Mouse (Mus musculus) CH12.LX (cell line): Measurements from ENCODE around the gene Ptov1. TPM values are rescaled to one million over a fixed set of nuclear protein-coding genes. Genes with fewer than 3 reads are reported as not detected.

ENCODE experiments used
- DNase-seq: peaks from one replicate; pipeline ENCODE4 v3.0.0-alpha.2; 2013; ENCODE audit errors: extremely low read depth
- H3K27ac ChIP-seq: 2 replicates; pipeline ENCODE4 v1.5.1; 2012; ENCODE audit warnings: low read depth, mild to moderate bottlenecking, control low read depth, moderate library complexity; ENCODE audit not compliant: insufficient read depth
- H3K27me3 ChIP-seq: replicated peaks from 2 replicates; pipeline ENCODE3; 2012; ENCODE audit warnings: inconsistent platforms
- H3K36me3 ChIP-seq, 2 experiments: replicated peaks in 1 of 2; 2 replicates each; pipeline versions ENCODE3 to v1.6.1; 2012; ENCODE audit warnings: inconsistent platforms in 1 of 2, low read length in 1 of 2, mild to moderate bottlenecking in 1 of 2, mixed read lengths in 1 of 2, moderate library complexity in 1 of 2; ENCODE audit not compliant: control insufficient read depth in 1 of 2, insufficient read depth in 1 of 2
- H3K4me1 ChIP-seq, 2 experiments: 2 replicates each; pipeline ENCODE4 v1.6.1; 2012; ENCODE audit warnings: inconsistent platforms in 1 of 2, moderate library complexity in 1 of 2; ENCODE audit not compliant: insufficient read depth in 2 of 2, control insufficient read depth in 1 of 2
- H3K4me2 ChIP-seq: 2 replicates; pipeline ENCODE4 v1.6.1; 2012; ENCODE audit warnings: low read depth, mild to moderate bottlenecking, control low read depth; ENCODE audit not compliant: poor library complexity, insufficient read depth, severe bottlenecking
- H3K4me3 ChIP-seq, 3 experiments: fragments of 150-350 bp in 1 of 3; sonication (generic) in 1 of 3; replicated peaks in 1 of 3; 2 replicates each; pipeline versions ENCODE3 to v1.5.1; 2011 to 2012; ENCODE audit warnings: low read depth in 2 of 3, low read length in 2 of 3, mild to moderate bottlenecking in 2 of 3, moderate library complexity in 2 of 3, control low read depth in 1 of 3, improper control_type of control experiment in 1 of 3, inconsistent platforms in 1 of 3, mixed read lengths in 1 of 3; ENCODE audit not compliant: poor library complexity in 1 of 3
- H3K79me2 ChIP-seq: replicated peaks from 2 replicates; pipeline ENCODE4 v1.6.1; 2012; ENCODE audit warnings: mild to moderate bottlenecking, moderate library complexity; ENCODE audit not compliant: control insufficient read depth, poor library complexity, insufficient read depth, severe bottlenecking; ENCODE audit errors: extremely low read depth
- H3K9ac ChIP-seq: 2 replicates; pipeline ENCODE4 v1.6.1; 2012; ENCODE audit warnings: low read depth, mild to moderate bottlenecking, control low read depth, moderate library complexity; ENCODE audit not compliant: insufficient read depth
- H3K9me3 ChIP-seq: replicated peaks from 2 replicates; pipeline ENCODE3; 2012; ENCODE audit warnings: low read length, inconsistent platforms, mixed read lengths
- CTCF ChIP-seq, 2 experiments: IDR thresholded peaks in 1 of 2; conservative IDR thresholded peaks in 1 of 2; 2 replicates each; pipeline ENCODE4 v1.5.1; 2011 to 2012; ENCODE audit warnings: low read depth in 2 of 2, low read length in 2 of 2, improper control_type of control experiment in 1 of 2, inconsistent platforms in 1 of 2, mild to moderate bottlenecking in 1 of 2, moderate library complexity in 1 of 2
- EP300 ChIP-seq: IDR thresholded peaks from 2 replicates; pipeline ENCODE4 v1.6.1; 2011; ENCODE audit warnings: low read length, improper control_type of control experiment
- ETS1 ChIP-seq: conservative IDR thresholded peaks from 2 replicates; pipeline ENCODE4 v1.6.1; 2012; ENCODE audit warnings: low read depth, mild to moderate bottlenecking, inconsistent platforms, low read length, improper control_type of control experiment, moderate library complexity
- JUND ChIP-seq: conservative IDR thresholded peaks from 2 replicates; pipeline ENCODE4 v1.6.1; 2011; ENCODE audit warnings: low read depth, low read length, improper control_type of control experiment
- MAFK ChIP-seq: IDR thresholded peaks from 2 replicates; pipeline ENCODE4 v1.6.1; 2011; ENCODE audit warnings: low read length, improper control_type of control experiment; ENCODE audit not compliant: insufficient replicate concordance
- MAX ChIP-seq: IDR thresholded peaks from 2 replicates; pipeline ENCODE4 v1.6.1; 2011; ENCODE audit warnings: low read length, improper control_type of control experiment
- POLR2A ChIP-seq: IDR thresholded peaks from 2 replicates; pipeline ENCODE4 v1.6.1; 2011; ENCODE audit warnings: low read depth, mild to moderate bottlenecking, improper control_type of control experiment, low read length
- POLR2AphosphoS2 ChIP-seq: IDR thresholded peaks from 2 replicates; pipeline ENCODE4 v1.6.1; 2011; ENCODE audit warnings: low read depth, low read length, improper control_type of control experiment
- RAD21 ChIP-seq: IDR thresholded peaks from 2 replicates; pipeline ENCODE4 v1.6.1; 2011; ENCODE audit warnings: low read depth, mild to moderate bottlenecking, low read length, improper control_type of control experiment, moderate library complexity
- SMC3 ChIP-seq: IDR thresholded peaks from 2 replicates; pipeline ENCODE4 v1.6.1; 2011; ENCODE audit warnings: low read depth, low read length, improper control_type of control experiment
- TBP ChIP-seq: conservative IDR thresholded peaks from 2 replicates; pipeline ENCODE4 v1.6.1; 2011; ENCODE audit warnings: low read depth, low read length, improper control_type of control experiment
- TCF12 ChIP-seq: IDR thresholded peaks from 2 replicates; pipeline ENCODE4 v1.6.1; 2014; ENCODE audit warnings: low read depth, mild to moderate bottlenecking, inconsistent platforms, low read length, improper control_type of control experiment
- USF2 ChIP-seq: conservative IDR thresholded peaks from 2 replicates; pipeline ENCODE4 v1.6.1; 2011; ENCODE audit warnings: low read depth, low read length, improper control_type of control experiment
- ZMIZ1 ChIP-seq: IDR thresholded peaks from 2 replicates; pipeline ENCODE4 v1.6.1; 2012; ENCODE audit warnings: low read depth, mild to moderate bottlenecking, inconsistent platforms, low read length, improper control_type of control experiment
- ZNF384 ChIP-seq: IDR thresholded peaks from 2 replicates; pipeline ENCODE4 v1.6.1; 2012; ENCODE audit warnings: low read depth, low read length, improper control_type of control experiment, inconsistent platforms
- dilution Hi-C: fragments of 300-500 bp; cut with MboI; formaldehyde crosslinking; loops from 2 replicates; pipeline ENCODE4 v1.14.3; 2020; ENCODE audit warnings: low sequenced_read_pairs; ENCODE audit not compliant: extremely low pct_unique_long_range_greater_than_20kb, extremely low pct_ligation_motif_present
- in situ Hi-C: fragments of 300-500 bp; cut with MboI; formaldehyde crosslinking; loops from 3 replicates; pipeline ENCODE4 v1.14.3; 2019; ENCODE audit warnings: low sequenced_read_pairs, low pct_ligation_motif_present, low pct_unique_long_range_greater_than_20kb, mixed read lengths
- polyA plus RNA-seq: library from polyadenylated mRNA; unstranded; fragments of >175 nt; gene quantifications from 2 replicates; pipeline ENCODE4 v1.2.1, GENCODE M21; 2012; ENCODE audit warnings: low read depth; ENCODE audit not compliant: insufficient read length
- total RNA-seq, 2 experiments: library from RNA; depleted of rRNA; stranded (reverse); fragments of 300-350 nt in 1 of 2; fragments of >200 nt in 1 of 2; gene quantifications; 2 replicates each; pipeline ENCODE4 v1.2.3; 2012 to 2014

Ptov1 gene
- total and polyA plus RNA-seq, 3 experiments = 5.7 to 21.0 (median 16.8) TPM

DNA sequence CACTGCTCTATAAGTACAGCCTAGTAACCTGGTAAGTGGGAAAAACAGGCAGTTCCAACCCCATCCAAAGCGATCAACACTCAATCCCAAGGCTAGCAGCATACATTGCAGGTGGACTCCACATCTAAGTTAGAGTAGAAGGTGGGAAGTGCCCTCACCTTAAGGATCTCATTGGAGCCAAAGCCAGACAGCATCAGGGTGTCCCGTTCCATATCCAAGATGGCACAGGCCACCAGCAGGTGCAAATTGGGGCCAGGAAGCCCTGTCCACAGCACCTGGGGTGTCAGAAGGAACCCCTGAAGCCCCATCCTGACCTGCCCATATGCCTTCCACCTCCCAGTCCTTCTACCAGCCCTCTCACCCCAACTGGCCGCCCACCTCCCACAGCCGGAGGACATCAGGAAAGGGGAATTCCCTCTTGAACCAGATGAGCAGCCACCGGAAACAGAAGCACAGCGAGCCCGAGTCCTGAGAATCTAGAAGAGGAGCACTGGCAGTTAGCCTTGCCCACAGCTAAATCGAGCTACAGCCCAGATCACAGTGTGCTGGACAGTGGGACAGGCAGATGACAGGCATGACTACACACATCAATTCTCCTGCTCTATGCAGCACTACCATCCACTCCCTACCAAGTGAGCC lies 27.6 kb downstream of the Ptov1 start (continued):
- TF ChIP-seq RAD21 (no peak), USF2 (no peak), POLR2AphosphoS2 (no peak), ZMIZ1 (peak; percentile 66; the same call in 1 of the 2 replicates), TCF12 (peak; percentile 67; the same call in 1 of the 2 replicates), TBP (no peak), MAFK (no peak), SMC3 (no peak), ZNF384 (no peak), JUND (no peak)

DNA sequence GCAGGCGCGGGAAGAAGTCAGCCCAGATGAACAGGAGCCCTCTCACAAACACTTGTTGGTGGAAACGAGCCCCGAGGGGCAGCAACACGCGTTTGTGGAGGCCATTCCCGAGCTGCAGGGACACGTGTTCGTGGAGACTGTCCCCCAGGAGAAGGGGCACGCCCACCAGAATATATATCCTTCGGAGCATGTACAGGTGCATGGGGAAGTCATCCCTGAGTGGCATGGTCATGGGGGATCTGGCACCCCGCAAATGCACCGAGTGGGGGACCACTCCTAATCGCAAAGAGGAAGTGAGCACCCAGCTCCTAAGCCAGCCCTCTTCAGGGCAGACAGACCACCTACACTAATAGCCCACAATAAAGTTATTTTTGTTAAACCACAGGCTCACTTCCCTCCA lies 29.2 kb downstream of the Ptov1 start:
- DNase-seq = no peak
- no peak overlapping the region for H3K4me3 ChIP-seq
- in situ Hi-C loops = no loop called here
- no peak overlapping the region for H3K9ac ChIP-seq
- H3K79me2 ChIP-seq = no peaks in the 10 kb centered on the region
- peaks cover 33% of the 10 kb centered on the region for H3K9me3 ChIP-seq
- H3K4me2 ChIP-seq = no peak overlapping the region
- dilution Hi-C loops = no loop called here
- no peak overlapping the region for H3K27ac ChIP-seq
- H3K36me3 ChIP-seq = peaks cover 79 to 88% of the 10 kb centered on the region in 2 experiments
- peak; percentile 21; the same call in 1 of the 2 replicates for TF ChIP-seq ZMIZ1
- no peak for TF ChIP-seq MAX
- TF ChIP-seq, all 38 proteins: peak for 1
- no peaks in the 10 kb centered on the region for H3K27me3 ChIP-seq
- peaks cover 36 to 73% of the 10 kb centered on the region in 2 experiments for H3K4me1 ChIP-seq

GRCm38 (mm10) chr7:44839491-44840191 lies 29.9 kb downstream of the Ptov1 start:
- no peak for DNase-seq
- in situ Hi-C loops = no loop called here
- Histone ChIP-seq H3K4me2 (no peak overlapping the region), H3K9me3 (peaks cover 33% of the 10 kb centered on the region), H3K9ac (no peak overlapping the region), H3K4me1 (peaks cover 36 to 81% of the 10 kb centered on the region in 2 experiments), H3K36me3 (peaks cover 71 to 80% of the 10 kb centered on the region in 2 experiments), H3K79me2 (no peaks in the 10 kb centered on the region), H3K27ac (no peak overlapping the region), H3K27me3 (no peaks in the 10 kb centered on the region), H3K4me3 (peak overlapping the region in 1 of 3 experiments; percentile 21)
- TF ChIP-seq EP300 (no peak), CTCF (conservative IDR thresholded peaks at IDR 0.05 in 1 of 2, IDR thresholded peaks at IDR 0.05 in 1 of 2; ENCODE audit: low read depth in 2 of 2, low read length in 2 of 2) (no peak), ETS1 (no peak), POLR2A (peak; percentile 11; the same call in 1 of the 2 replicates), JUND (no peak), TBP (no peak)
- dilution Hi-C loops = no loop called here
